ENCODE assay signal across 8 mouse cellular contexts in genomic region chr11:87404111-87404853, GRCm38 (mm10). TPM values are rescaled to one million over a fixed set of nuclear protein-coding genes. Genes with fewer than 3 reads are reported as not detected.
DNase-seq lines count a peak whose midpoint lies in the region; ATAC-seq lines count a peak whose summit lies in the region.

No protein-coding gene starts in this region.

- H3K4me2 ChIP-seq in heart, embryonic 14.5 days (ENCODE audit: low read length): peak overlapping the region; percentile 68
- H3K4me2 ChIP-seq in liver, embryonic 13.5 days: peak overlapping the region; percentile 86
- H3K4me2 ChIP-seq in stomach, embryonic 16.5 days (ENCODE audit: low read depth, low read length): peak overlapping the region; percentile 62

- no peaks in the 10 kb centered on the region for H3K9me3 ChIP-seq in heart, embryonic 14.5 days (ENCODE audit: control insufficient read depth, low read length)
- H3K9me3 ChIP-seq in liver, embryonic 13.5 days (replicated peaks): no peaks in the 10 kb centered on the region
- no peaks in the 10 kb centered on the region for H3K9me3 ChIP-seq in stomach, embryonic 16.5 days (replicated peaks; ENCODE audit: control insufficient read depth, low read length)

- H3K4me3 ChIP-seq in heart, embryonic 14.5 days (ENCODE audit: control insufficient read depth in 1 of 2, insufficient read depth in 1 of 2, low read depth in 1 of 2, low read length in 2 of 2): peak overlapping the region; percentile 69 to 86
- H3K4me3 ChIP-seq in liver, embryonic 13.5 days (replicated peaks): peak overlapping the region; percentile 69
- H3K4me3 ChIP-seq in stomach, embryonic 16.5 days (replicated peaks; ENCODE audit: low read length): peak overlapping the region; percentile 71

- H3K27ac ChIP-seq in heart, embryonic 14.5 days (replicated peaks in 1 of 2; ENCODE audit: control insufficient read depth in 1 of 2, insufficient read depth in 1 of 2, low read depth in 2 of 2, low read length in 2 of 2): peak overlapping the region; percentile 93 to 94
- peak overlapping the region; percentile 89 for H3K27ac ChIP-seq in liver, embryonic 13.5 days
- peak overlapping the region; percentile 95 for H3K27ac ChIP-seq in stomach, embryonic 16.5 days (ENCODE audit: low read length)

- H3K36me3 ChIP-seq in heart, embryonic 14.5 days (ENCODE audit: control insufficient read depth, insufficient read depth, low read length): peaks cover 8% of the 10 kb centered on the region; the same call in 1 of the 2 replicates
- H3K36me3 ChIP-seq in liver, embryonic 13.5 days: no peaks in the 10 kb centered on the region
- H3K36me3 ChIP-seq in stomach, embryonic 16.5 days (ENCODE audit: control insufficient read depth, insufficient read depth, low read length): no peaks in the 10 kb centered on the region

- H3K27me3 ChIP-seq in heart, embryonic 14.5 days (ENCODE audit: control insufficient read depth, insufficient read depth, low read length): no peaks in the 10 kb centered on the region
- H3K27me3 ChIP-seq in liver, embryonic 13.5 days: no peaks in the 10 kb centered on the region
- no peaks in the 10 kb centered on the region for H3K27me3 ChIP-seq in stomach, embryonic 16.5 days (ENCODE audit: control insufficient read depth, insufficient read depth, low read length)

- peak overlapping the region; percentile 88 for H3K9ac ChIP-seq in heart, embryonic 14.5 days (ENCODE audit: low read length)
- H3K9ac ChIP-seq in liver, embryonic 13.5 days: peak overlapping the region; percentile 75
- H3K9ac ChIP-seq in stomach, embryonic 16.5 days (ENCODE audit: low read length): peak overlapping the region; percentile 79

- DNase-seq in CD4-positive helper T cell, adult 2 months (ENCODE audit: low read depth, low spot score): peak; percentile 99
- DNase-seq in brain, embryonic 18.5 days (ENCODE audit: low read depth, low spot score): peak; percentile 88
- DNase-seq in kidney, postnatal 14 days: peak; percentile 97
- DNase-seq in liver, embryonic 13.5 days: peak; percentile 96
- peak; percentile 98 for DNase-seq in neural tube, embryonic 10.5 days (ENCODE audit: extremely low spot score, low spot score)

- ATAC-seq in erythroid progenitor cell, adult 5-6 weeks (replicated peaks; ENCODE audit: low FRiP score, poor library complexity, severe bottlenecking): peak; percentile 99
- ATAC-seq in heart, embryonic 14.5 days (ENCODE audit: insufficient number of reproducible peaks, insufficient read depth, low FRiP score, low read depth): peak; percentile 93
- ATAC-seq in liver, embryonic 13.5 days (ENCODE audit: low read depth): peak; percentile 93
- peak; percentile 95 for ATAC-seq in stomach, embryonic 16.5 days (ENCODE audit: insufficient read depth, low FRiP score)

- 1% methylated on average over 58 of the region's 58 CpGs for WGBS in heart, embryonic 14.5 days
- 2% methylated on average over 58 of the region's 58 CpGs for WGBS in liver, embryonic 13.5 days (ENCODE audit: insufficient replicate concordance)
- WGBS in stomach, embryonic 16.5 days: 2% methylated on average over 55 of the region's 58 CpGs

- peaks cover 4% of the 10 kb centered on the region in 2 experiments; a peak in 3 of 4 replicates for H3K4me1 ChIP-seq in heart, embryonic 14.5 days (ENCODE audit: control insufficient read depth in 2 of 2, insufficient read depth in 2 of 2, low read length in 2 of 2)
- H3K4me1 ChIP-seq in liver, embryonic 13.5 days (replicated peaks): peaks cover 17% of the 10 kb centered on the region
- H3K4me1 ChIP-seq in stomach, embryonic 16.5 days (ENCODE audit: control insufficient read depth, insufficient read depth, low read length): peaks cover 6% of the 10 kb centered on the region

RNA-seq across cellular contexts. Expression of gene Rad51c, which starts 0.5 kb away (rescaled TPM):
- total RNA-seq in erythroid progenitor cell, adult 5-6 weeks (2015; ENCODE audit: low replicate concordance): 5.0 and 5.4 TPM in 2 replicates
- total RNA-seq in erythroid progenitor cell, adult 5-6 weeks (2017; ENCODE audit: low replicate concordance): 13.2 and 14.8 TPM in 2 replicates
- 10.0 and 11.7 TPM in 2 replicates for polyA plus RNA-seq in heart, embryonic 14.5 days (2014; fragmentation: Nextera tagmentation; extraction: Ambion mirVana)
- polyA plus RNA-seq in liver, embryonic 13.5 days (2015; fragmentation: Nextera tagmentation; extraction: Ambion mirVana): 5.0 and 5.6 TPM in 2 replicates
- polyA plus RNA-seq in stomach, embryonic 16.5 days (2015; fragmentation: Nextera tagmentation; extraction: Ambion mirVana): 6.3 and 7.1 TPM in 2 replicates

RNA-seq across cellular contexts. Expression of gene Tex14, which starts 0.6 kb away (rescaled TPM):
- total RNA-seq in erythroid progenitor cell, adult 5-6 weeks (2015; ENCODE audit: low replicate concordance): 8.8 TPM in 1 of 2 replicates, not detected in the other
- not detected in 2 replicates for total RNA-seq in erythroid progenitor cell, adult 5-6 weeks (2017; ENCODE audit: low replicate concordance)
- 0.28 and 0.38 TPM in 2 replicates for polyA plus RNA-seq in heart, embryonic 14.5 days (2014; fragmentation: Nextera tagmentation; extraction: Ambion mirVana)
- 0.10 and 0.15 TPM in 2 replicates for polyA plus RNA-seq in liver, embryonic 13.5 days (2015; fragmentation: Nextera tagmentation; extraction: Ambion mirVana)
- polyA plus RNA-seq in stomach, embryonic 16.5 days (2015; fragmentation: Nextera tagmentation; extraction: Ambion mirVana): 0.36 and 1.0 TPM in 2 replicates

RNA-seq across cellular contexts. Expression of gene Ppm1e, which starts 45.5 kb away (rescaled TPM):
- total RNA-seq in erythroid progenitor cell, adult 5-6 weeks (2015; ENCODE audit: low replicate concordance): 2.5 and 3.4 TPM in 2 replicates
- total RNA-seq in erythroid progenitor cell, adult 5-6 weeks (2017; ENCODE audit: low replicate concordance): 1.4 and 2.8 TPM in 2 replicates
- polyA plus RNA-seq in heart, embryonic 14.5 days (2014; fragmentation: Nextera tagmentation; extraction: Ambion mirVana): 7.1 and 7.8 TPM in 2 replicates
- polyA plus RNA-seq in liver, embryonic 13.5 days (2015; fragmentation: Nextera tagmentation; extraction: Ambion mirVana): 1.8 and 2.3 TPM in 2 replicates
- polyA plus RNA-seq in stomach, embryonic 16.5 days (2015; fragmentation: Nextera tagmentation; extraction: Ambion mirVana): 1.5 and 1.9 TPM in 2 replicates

Comparison
In these comparisons a context has a peak if more than half of its experiments do, and no peak if none do; other contexts are left out.
1. Peak in every context shown above with its lines: DNase-seq, ATAC-seq, H3K4me3 ChIP-seq and H3K27ac ChIP-seq.